Mouse (Mus musculus) heart, embryonic 15.5 days (tissue): ENCODE data around the gene Cdk8. TPM values are rescaled to one million over a fixed set of nuclear protein-coding genes. Genes with fewer than 3 reads are reported as not detected.

Experiments used
- ATAC-seq: fragments of 200-750 bp; cut with Nextera tagmentation; replicated peaks from 2 replicates; pipeline ENCODE4 v1.8.0; 2017; ENCODE audit warnings: low read depth, moderate TSS enrichment; ENCODE audit not compliant: insufficient number of reproducible peaks, insufficient read depth, low FRiP score
- H3K27ac ChIP-seq: fragments of 300-500 bp; sonication (generic); 2 replicates; pipeline ENCODE4 v1.5.1; 2015; ENCODE audit warnings: mild to moderate bottlenecking, inconsistent platforms
- H3K27me3 ChIP-seq: fragments of 300-500 bp; sonication (generic); 2 replicates; pipeline ENCODE4 v1.6.1; 2015; ENCODE audit warnings: inconsistent platforms
- H3K36me3 ChIP-seq: fragments of 300-500 bp; sonication (generic); 2 replicates; pipeline ENCODE4 v1.6.1; 2015; ENCODE audit warnings: mild to moderate bottlenecking, inconsistent platforms
- H3K4me1 ChIP-seq: fragments of 300-500 bp; sonication (generic); replicated peaks from 2 replicates; pipeline ENCODE4 v1.6.1; 2015; ENCODE audit warnings: inconsistent platforms
- H3K4me2 ChIP-seq: fragments of 300-500 bp; sonication (generic); 2 replicates; pipeline ENCODE4 v1.6.1; 2015; ENCODE audit warnings: inconsistent platforms, mild to moderate bottlenecking, moderate library complexity
- H3K4me3 ChIP-seq: fragments of 300-500 bp; sonication (generic); 2 replicates; pipeline ENCODE4 v1.5.1; 2015; ENCODE audit warnings: mild to moderate bottlenecking, inconsistent platforms
- H3K9ac ChIP-seq: fragments of 300-500 bp; sonication (generic); 2 replicates; pipeline ENCODE4 v1.6.1; 2015; ENCODE audit warnings: mild to moderate bottlenecking, inconsistent platforms
- H3K9me3 ChIP-seq: fragments of 300-500 bp; sonication (generic); replicated peaks from 2 replicates; pipeline ENCODE4 v1.6.1; 2016; ENCODE audit warnings: inconsistent platforms
- WGBS: fragments of 180-500 bp; shearing (Covaris S2); methylation state at CpG from one replicate; pipeline ENCODE4 v1.1.7; 2015; ENCODE audit warnings: mixed read lengths; 5-methylcytosine and 5-hydroxymethylcytosine counted together
- polyA plus RNA-seq: library from polyadenylated mRNA; unstranded; fragments of >200 nt; fragmentation: Nextera tagmentation; extraction: Ambion mirVana; gene quantifications from 2 replicates; pipeline ENCODE4 v1.2.1, GENCODE M21; 2015

Gene Cdk8
- polyA plus RNA-seq, 1 experiment from 2014 or later = 9.1 TPM

GRCm38 (mm10) chr5:146234336-146234735, 3.3 kb downstream of the Cdk8 start:
- no peak overlapping the region for H3K27ac ChIP-seq
- H3K9me3 ChIP-seq = no peaks in the 10 kb centered on the region
- peaks cover 17% of the 10 kb centered on the region for H3K4me1 ChIP-seq
- no peaks in the 10 kb centered on the region for H3K36me3 ChIP-seq
- WGBS = 76% methylated on average over 1 of the region's 1 CpGs
- no peak for ATAC-seq
- H3K9ac ChIP-seq = no peak overlapping the region
- no peak overlapping the region for H3K4me3 ChIP-seq
- no peaks in the 10 kb centered on the region for H3K27me3 ChIP-seq
- H3K4me2 ChIP-seq = no peak overlapping the region

DNA sequence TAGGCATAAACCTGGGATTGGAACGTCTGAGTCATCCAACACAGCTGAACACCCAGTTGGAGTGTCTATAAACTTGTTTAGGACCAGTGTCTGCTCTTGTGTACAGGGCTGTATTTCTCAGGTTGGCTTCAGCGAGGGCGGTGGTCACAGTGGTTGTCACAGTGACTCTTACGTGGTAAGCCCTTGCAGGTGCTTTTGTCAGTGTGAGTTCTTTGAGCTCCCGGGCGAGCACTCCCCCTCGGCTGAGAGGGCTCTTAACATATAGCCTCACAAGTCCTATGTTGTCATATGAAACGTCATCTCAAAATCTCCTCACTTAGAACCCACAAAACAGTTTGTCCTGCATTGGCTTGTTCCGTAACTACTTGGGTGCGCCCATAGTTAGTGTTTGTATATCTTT, 7.2 kb downstream of the Cdk8 start:
- 78% methylated on average over 10 of the region's 10 CpGs for WGBS
- H3K36me3 ChIP-seq = no peaks in the 10 kb centered on the region
- H3K4me2 ChIP-seq = no peak overlapping the region
- no peak for ATAC-seq
- H3K4me3 ChIP-seq = no peak overlapping the region
- H3K9ac ChIP-seq = no peak overlapping the region
- no peak overlapping the region for H3K27ac ChIP-seq
- peaks cover 6% of the 10 kb centered on the region for H3K4me1 ChIP-seq
- no peaks in the 10 kb centered on the region for H3K9me3 ChIP-seq
- no peaks in the 10 kb centered on the region for H3K27me3 ChIP-seq

- Histone ChIP-seq H3K9me3 (no peaks in the 10 kb centered on the region), H3K9ac (no peak overlapping the region), H3K4me3 (no peak overlapping the region), H3K4me2 (no peak overlapping the region), H3K36me3 (no peaks in the 10 kb centered on the region), H3K27me3 (no peaks in the 10 kb centered on the region), H3K4me1 (peaks cover 3% of the 10 kb centered on the region; the same call in 1 of the 2 replicates), H3K27ac (no peak overlapping the region)
- ATAC-seq = no peak
- WGBS = 78% methylated on average over 2 of the region's 2 CpGs
These were observed 9.7 kb downstream of the Cdk8 start for GRCm38 (mm10) chr5:146240771-146241170.

GRCm38 (mm10) chr5:146241202-146241601, 10.2 kb downstream of the Cdk8 start:
- no peak overlapping the region for H3K27ac ChIP-seq
- H3K4me3 ChIP-seq = no peak overlapping the region
- no peaks in the 10 kb centered on the region for H3K27me3 ChIP-seq
- 94% methylated on average over 3 of the region's 3 CpGs for WGBS
- no peak overlapping the region for H3K4me2 ChIP-seq
- no peaks in the 10 kb centered on the region for H3K36me3 ChIP-seq
- H3K9me3 ChIP-seq = no peaks in the 10 kb centered on the region
- H3K9ac ChIP-seq = no peak overlapping the region
- ATAC-seq = no peak
- peaks cover 3% of the 10 kb centered on the region; the same call in 1 of the 2 replicates for H3K4me1 ChIP-seq

DNA sequence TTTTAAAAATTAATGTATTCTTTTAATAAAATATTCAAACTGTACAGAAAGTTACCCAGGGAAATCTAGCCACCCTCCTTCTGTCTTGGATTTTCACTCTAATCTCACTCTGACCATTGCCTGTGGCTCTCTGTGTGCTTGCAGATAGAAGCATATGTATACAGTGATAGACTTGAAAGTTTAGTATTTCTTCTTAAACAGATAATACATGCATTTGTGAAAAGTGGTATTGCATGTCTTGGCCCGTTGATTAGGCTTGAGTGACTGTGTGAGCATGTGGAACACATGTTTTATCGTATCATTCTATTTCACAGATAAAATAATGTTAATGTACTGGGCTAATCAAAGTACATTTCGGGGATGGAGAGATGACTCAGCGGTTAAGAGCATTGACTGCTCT, 14.2 kb downstream of the Cdk8 start:
- Histone ChIP-seq H3K27me3 (no peaks in the 10 kb centered on the region), H3K4me1 (peaks cover 3% of the 10 kb centered on the region), H3K4me2 (no peak overlapping the region), H3K27ac (no peak overlapping the region), H3K4me3 (no peak overlapping the region), H3K9ac (no peak overlapping the region), H3K36me3 (no peaks in the 10 kb centered on the region), H3K9me3 (no peaks in the 10 kb centered on the region)
- 87% methylated on average over 4 of the region's 4 CpGs for WGBS
- no peak for ATAC-seq

- Histone ChIP-seq H3K27me3 (no peaks in the 10 kb centered on the region), H3K9ac (no peak overlapping the region)
- 81% methylated on average over 7 of the region's 7 CpGs for WGBS
These were observed 14.8 kb downstream of the Cdk8 start for GRCm38 (mm10) chr5:146245646-146246370.

DNA sequence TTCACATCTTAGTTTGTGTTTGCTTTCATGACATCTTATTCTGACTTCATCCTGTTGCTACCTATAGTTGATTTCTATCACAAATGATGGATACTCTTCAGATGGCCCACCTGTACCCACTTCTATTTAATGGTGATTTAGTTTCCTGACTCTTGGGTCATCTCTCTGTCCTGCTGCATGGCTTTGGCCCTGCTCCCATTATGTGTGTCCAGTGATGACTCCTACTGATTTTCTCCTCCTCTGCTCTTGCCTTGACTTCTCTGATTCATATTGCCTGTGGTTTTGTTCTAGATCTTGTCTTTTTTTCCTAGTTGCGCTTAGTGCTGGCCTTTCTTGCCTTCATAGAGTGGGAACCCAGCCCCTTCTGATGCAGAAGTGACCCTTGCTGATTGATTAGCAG, 15.4 kb downstream of the Cdk8 start:
- Histone ChIP-seq H3K4me2 (no peak overlapping the region), H3K27me3 (no peaks in the 10 kb centered on the region), H3K27ac (no peak overlapping the region), H3K9me3 (no peaks in the 10 kb centered on the region), H3K9ac (no peak overlapping the region), H3K4me3 (no peak overlapping the region), H3K4me1 (peaks cover 11% of the 10 kb centered on the region), H3K36me3 (no peaks in the 10 kb centered on the region)
- no peak for ATAC-seq
- WGBS = 100% methylated on average over 1 of the region's 1 CpGs

More at GRCm38 (mm10) chr5:146245646-146246370, 14.8 kb downstream of the Cdk8 start:
- no peak overlapping the region for H3K4me2 ChIP-seq
- ATAC-seq = no peak
- H3K36me3 ChIP-seq = no peaks in the 10 kb centered on the region
- peaks cover 9% of the 10 kb centered on the region for H3K4me1 ChIP-seq
- no peak overlapping the region for H3K27ac ChIP-seq
- no peak overlapping the region for H3K4me3 ChIP-seq
- H3K9me3 ChIP-seq = no peaks in the 10 kb centered on the region

DNA sequence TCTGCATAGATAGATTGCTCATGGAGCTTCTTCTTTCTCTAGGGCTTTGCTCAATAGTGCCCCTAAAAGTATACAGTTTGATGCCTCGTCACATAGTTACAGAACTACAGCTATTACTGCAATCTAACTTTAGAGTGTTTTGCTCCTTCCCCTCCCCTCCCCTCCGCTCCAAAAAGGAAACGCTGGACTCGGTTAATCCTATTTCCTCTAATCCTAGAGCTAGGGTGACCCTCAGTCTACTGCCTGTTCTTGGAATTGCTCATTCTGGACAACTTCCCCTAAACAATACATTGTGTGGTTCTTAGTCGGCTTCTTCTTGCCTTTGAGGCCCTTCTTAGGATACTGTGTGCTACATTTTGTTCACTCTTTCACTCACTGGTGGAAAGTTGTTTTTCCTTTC, 16.7 kb downstream of the Cdk8 start:
- no peaks in the 10 kb centered on the region for H3K27me3 ChIP-seq
- H3K9ac ChIP-seq = no peak overlapping the region
- H3K4me1 ChIP-seq = peaks cover 15% of the 10 kb centered on the region
- H3K4me2 ChIP-seq = no peak overlapping the region
- H3K4me3 ChIP-seq = no peak overlapping the region
- no peak overlapping the region for H3K27ac ChIP-seq
- WGBS = 56% methylated on average over 5 of the region's 5 CpGs
- H3K36me3 ChIP-seq = no peaks in the 10 kb centered on the region
- no peak for ATAC-seq
- no peaks in the 10 kb centered on the region for H3K9me3 ChIP-seq

DNA sequence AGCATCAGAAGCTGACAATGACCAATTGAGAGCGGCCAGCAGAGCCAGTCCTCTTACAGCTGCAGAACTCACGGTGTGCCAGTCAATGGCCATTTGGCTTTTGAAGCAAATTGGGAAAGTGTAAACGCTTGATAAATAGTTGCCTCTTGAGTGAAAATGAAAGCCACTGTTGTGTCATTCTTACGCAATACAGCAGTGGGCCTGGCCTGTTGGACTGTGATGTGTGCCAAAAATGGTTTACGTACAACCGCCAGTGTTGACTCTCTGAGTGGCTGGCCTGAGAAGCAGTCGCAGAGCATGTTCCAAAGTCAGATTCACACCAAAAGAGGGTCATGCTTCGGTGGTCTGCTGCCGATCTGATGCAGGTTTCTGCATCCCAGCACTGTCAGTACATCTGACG, 17.7 kb downstream of the Cdk8 start:
- WGBS = 78% methylated on average over 10 of the region's 10 CpGs
- Histone ChIP-seq H3K9ac (no peak overlapping the region), H3K4me2 (no peak overlapping the region), H3K36me3 (no peaks in the 10 kb centered on the region), H3K9me3 (no peaks in the 10 kb centered on the region), H3K4me1 (peaks cover 15% of the 10 kb centered on the region), H3K27me3 (no peaks in the 10 kb centered on the region), H3K4me3 (no peak overlapping the region), H3K27ac (no peak overlapping the region)
- no peak for ATAC-seq

DNA sequence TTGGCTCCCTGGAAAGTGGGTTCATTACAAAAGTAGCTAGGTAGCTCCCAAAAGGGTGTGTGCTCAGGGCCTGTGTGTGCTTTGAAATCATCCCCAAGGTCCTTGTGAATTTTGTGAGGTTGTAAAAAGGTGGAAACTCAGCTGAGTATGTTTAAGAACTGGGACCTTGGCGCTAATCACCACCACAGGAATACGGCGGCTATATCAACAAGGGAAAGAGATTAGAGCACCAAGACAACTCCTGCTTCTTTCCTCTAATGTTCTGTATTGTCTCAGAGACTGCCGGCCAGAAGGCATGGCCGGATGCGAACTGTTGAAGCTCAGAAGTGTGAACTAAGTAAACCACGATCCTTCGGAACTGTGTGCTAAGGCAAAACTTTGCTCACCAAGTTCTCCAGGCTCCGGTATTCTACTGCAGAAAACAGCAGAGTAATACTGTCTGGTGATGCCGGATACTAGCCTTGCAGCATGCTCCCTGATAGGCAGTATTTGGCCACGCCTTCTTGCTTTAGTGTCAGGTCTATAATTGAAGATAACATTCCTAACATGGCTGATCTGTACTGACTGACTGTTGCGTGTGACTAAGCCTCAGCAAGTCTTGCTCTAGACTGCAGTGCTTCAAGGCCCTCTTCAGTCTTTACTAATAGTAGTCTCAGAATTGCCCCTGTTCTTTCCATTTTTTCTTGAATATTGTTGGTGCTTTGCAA, 19.5 kb downstream of the Cdk8 start:
- Histone ChIP-seq H3K9ac (no peak overlapping the region), H3K4me2 (no peak overlapping the region), H3K27ac (no peak overlapping the region), H3K36me3 (no peaks in the 10 kb centered on the region), H3K4me3 (no peak overlapping the region), H3K9me3 (no peaks in the 10 kb centered on the region), H3K27me3 (no peaks in the 10 kb centered on the region), H3K4me1 (peaks cover 15% of the 10 kb centered on the region)
- peak; percentile 43; the same call in 1 of the 2 replicates for ATAC-seq
- WGBS = 40% methylated on average over 12 of the region's 12 CpGs

GRCm38 (mm10) chr5:146251663-146252429, 20.8 kb downstream of the Cdk8 start:
- no peaks in the 10 kb centered on the region for H3K27me3 ChIP-seq
- no peak overlapping the region for H3K4me3 ChIP-seq
- no peak for ATAC-seq
- H3K9ac ChIP-seq = no peak overlapping the region
- no peaks in the 10 kb centered on the region for H3K9me3 ChIP-seq
- WGBS = 71% methylated on average over 5 of the region's 5 CpGs
- H3K36me3 ChIP-seq = no peaks in the 10 kb centered on the region
- H3K4me1 ChIP-seq = peaks cover 15% of the 10 kb centered on the region
- H3K4me2 ChIP-seq = no peak overlapping the region
- H3K27ac ChIP-seq = no peak overlapping the region
